Mouse (Mus musculus) layer of hippocampus, postnatal 14 days (tissue): ENCODE data around the gene Fcer1g. TPM values are rescaled to one million over a fixed set of nuclear protein-coding genes. Genes with fewer than 3 reads are reported as not detected.
A peak's percentile ranks its signal among the peaks of the same experiment; 100 is the strongest.

Experiments
- DNase-seq, 2 experiments: peaks; one replicate each; pipeline ENCODE4 v3.0.0; 2021 to 2022; ENCODE audit warnings: low spot score in 2 of 2, mixed read lengths in 1 of 2
- long read RNA-seq, 2 experiments: library from polyadenylated mRNA; stranded (forward); transcript quantifications; one replicate each; pipeline ENCODE4 v2.0.0; 2021
- total RNA-seq, 2 experiments: library from RNA; stranded (reverse); gene quantifications; 2 replicates each; pipeline ENCODE4 v1.2.3; 2021

The Fcer1g gene
- total RNA-seq = 10 to 100 TPM; 14.4 to 14.6 TPM
- long read RNA-seq, experiment 1, partial matches to known transcripts = 0 of 2 reads
- long read RNA-seq, experiment 1, other reads (novel, unspliced or antisense) = 0 of 2 reads
- long read RNA-seq, experiment 2, transcript Fcer1g-201 (5 exons, 674 nt) = major isoform, 14 of 15 reads
- long read RNA-seq, experiment 2, partial matches to known transcripts = 0 of 15 reads
- long read RNA-seq, experiment 2, other reads (novel, unspliced or antisense) = 1 of 15 reads

DNA sequence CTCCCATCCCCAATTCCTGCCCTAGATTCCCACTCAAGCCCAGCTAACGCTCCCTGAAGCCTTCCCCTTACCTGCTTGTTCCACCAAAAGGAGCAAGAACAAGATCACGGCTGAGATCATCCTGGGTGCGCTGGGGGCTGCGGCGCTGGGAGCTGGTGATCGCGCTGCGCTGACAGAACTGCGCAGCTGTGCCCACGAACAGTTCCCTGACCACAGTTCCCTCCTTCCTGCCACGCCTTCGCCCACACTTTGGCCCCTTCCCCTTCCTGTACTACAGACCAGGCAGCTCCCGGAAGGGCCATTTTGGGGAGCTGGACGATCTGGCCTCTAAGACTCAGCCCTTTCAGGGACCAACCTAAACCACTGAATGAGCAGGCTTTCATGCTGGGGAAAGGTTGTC is at the start of gene Fcer1g:
Gene Fcer1g, minus strand, starts transcription at position 240 of the 400 bp plus-strand sequence.
- no peak for DNase-seq

DNA sequence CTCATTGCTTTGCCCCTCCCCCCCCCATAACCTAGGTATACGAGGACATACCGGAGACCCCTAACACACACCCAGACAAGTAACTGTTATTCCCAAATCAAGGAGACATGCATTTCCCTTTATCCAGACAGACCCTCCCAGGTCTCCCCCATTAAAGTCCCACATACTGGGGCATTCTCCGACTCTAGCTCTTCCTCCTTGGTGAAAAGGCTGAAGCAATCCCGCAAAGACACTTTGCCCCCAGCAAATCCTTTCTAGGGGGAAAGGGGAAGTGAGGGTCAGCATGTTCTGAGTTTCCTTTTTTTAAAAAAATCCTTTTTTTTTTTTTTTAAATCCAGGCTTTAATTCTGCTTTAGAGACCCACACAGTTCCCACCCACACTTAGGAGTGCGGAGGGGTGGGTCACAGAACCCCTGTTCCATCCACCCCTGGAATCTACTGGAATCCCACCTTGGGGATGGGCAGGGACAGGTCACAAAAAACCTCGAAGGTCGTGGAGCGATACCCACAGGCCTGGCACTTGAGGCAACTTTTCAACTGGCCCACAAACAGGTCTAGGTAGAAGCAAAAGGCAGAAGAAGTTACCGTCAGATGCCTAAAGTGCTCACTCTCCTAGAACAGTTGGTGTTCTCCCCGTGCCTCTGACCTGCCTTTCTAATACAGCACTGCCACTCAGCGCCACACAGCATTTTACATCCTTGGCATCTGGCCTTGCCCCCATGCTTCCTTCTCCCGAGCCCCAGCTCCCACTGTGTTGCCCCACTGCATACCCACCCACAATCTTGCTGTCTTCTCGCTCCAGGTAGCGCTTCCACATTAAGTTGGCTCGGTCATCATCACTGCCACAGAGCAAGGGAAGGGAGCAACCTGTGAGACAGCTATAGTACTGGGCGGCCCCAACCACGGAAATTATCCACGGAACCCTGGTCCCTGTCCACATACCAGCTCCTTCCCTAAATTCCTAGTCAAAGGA is 49.3 kb upstream of the Fcer1g start:
- DNase-seq = no peak

DNA sequence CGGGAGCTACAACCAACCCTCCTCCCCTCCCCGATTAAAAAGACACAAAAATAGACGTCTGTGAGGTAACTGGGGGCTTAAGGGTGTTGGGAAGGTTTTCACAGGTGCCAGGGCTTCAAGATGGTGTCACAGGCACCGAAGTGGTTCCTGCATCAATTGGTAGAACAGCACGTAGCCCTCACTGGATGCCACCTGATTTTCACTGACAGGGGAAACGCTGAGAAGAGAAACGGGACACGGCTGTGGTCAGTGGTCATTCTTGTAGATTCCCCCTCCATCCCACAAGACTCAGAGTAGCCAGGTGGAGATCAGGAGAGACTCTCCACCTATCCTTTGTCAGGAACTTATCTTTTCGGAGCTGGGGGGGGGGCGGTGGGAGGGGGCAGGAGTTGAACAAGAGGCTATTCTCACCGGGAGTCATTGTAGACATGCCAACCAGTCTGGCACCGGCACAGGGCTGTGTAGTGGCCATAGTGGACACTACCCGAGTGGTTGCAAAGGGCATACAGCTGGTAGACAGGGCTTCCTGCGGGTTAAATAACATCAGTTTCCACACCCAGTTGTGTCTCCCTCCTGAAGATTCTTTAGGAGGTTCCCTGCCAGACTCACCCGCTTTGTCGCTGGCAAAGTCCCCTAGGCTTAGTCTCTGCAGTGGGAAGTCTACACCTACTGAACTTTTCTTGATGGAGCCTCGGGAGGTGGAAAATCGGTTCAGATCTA is 48.1 kb upstream of the Fcer1g start:
- DNase-seq = no peak

DNA sequence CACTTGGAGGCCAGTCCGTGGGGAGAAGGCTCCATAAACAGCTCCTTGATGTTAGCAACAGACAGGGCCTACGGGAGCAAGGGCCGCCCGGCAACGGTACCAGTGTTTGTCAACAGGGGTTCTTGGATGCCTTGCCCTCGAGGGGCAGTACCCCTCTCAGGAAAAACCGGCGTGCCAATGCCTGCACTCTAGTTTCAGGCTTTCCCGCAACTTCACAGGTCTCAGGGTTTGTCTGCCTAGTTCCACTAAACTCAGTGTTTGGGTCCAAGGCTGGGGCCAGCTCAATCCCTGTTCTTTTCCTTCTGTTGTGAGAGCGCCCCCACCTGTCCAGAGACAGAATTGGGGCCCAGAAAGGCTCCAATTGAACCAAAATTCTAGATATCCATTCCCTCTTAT is 47.4 kb upstream of the Fcer1g start:
- DNase-seq = peak; percentile 83 to 85

DNA sequence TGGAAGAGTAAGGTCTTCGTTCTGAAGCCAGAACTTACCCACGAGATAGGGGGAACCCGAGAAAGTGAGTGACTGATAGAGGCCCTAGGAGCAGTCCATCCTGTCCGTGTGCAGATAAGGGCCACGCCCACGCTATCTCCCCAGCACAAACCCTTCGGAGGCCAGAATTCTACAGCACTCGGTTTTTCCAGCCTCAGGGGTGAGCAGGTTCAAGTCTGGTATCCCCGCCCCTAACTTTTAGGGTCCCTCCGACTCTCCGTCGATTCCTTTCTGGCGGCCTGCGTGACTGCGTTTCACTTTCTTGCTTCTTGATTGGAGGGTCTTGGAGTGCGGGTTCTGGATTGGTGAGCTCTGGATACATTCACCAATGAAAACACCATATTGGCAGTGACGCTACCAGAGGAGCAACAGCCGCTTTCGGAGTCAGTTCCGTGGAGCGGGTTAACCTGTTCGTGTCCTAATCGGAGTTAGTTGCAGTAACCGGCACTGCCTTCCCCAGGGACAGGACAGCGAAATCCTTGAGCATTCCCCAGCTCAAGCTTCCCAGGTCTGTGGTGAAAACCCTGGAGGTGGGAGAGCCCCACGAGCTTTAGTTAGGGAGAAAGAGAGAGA is 46.9 kb upstream of the Fcer1g start, which contains the start of gene Ppox:
Gene Ppox, minus strand, starts transcription at position 271 of the 612 bp plus-strand sequence.
- peak; percentile 91 to 98 for DNase-seq

DNA sequence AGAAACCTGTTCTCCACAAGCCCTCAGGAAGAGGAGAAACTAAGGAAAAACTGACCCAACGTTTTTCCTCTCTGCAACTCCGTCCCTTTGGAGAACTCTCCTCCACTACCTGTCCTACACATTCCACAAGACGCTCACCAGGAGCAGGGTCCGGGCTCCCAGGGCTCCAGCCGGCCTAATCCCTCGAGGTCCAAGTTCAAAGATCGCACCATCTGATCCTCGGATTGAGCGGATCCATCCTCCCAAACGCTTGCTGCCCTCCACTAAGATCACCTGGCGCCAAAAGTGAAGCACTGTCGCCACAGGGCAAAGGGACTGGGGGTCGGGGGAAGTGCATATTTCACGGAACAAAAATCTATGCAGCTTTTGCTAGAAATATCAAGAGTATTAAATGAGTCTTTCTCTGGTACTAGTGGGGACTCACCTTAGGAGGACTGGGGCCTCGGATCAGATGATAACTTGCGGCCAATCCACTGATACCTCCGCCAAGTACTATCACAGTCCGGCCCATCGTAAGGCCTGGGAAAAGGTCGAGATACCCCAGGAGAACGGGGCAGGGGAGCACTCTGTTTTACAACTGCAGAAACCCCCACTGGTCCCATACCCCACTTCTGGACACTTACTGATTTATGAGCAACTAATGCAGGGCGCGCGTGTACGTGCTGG is 46.2 kb upstream of the Fcer1g start:
- no peak for DNase-seq

DNA sequence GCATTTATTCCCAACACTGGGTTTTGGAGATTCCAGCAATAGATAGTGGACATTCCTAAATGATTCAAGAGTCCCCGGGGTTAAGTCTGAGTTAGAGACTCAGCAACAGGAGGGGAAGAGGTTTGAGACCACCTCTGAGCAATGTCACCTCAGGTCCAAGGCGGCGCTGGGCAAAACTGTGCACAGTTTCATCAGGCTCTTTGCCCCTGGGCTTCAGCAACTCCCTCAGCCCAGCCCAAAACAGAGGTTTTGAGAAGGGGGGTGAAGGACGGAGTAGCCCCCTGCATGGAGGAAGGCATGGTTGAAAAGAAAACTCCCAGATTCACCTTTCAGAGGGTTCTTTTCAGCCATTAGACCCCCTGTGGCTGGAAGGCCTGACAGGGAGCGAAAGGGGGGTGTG is 45.6 kb upstream of the Fcer1g start:
- no peak for DNase-seq

DNA sequence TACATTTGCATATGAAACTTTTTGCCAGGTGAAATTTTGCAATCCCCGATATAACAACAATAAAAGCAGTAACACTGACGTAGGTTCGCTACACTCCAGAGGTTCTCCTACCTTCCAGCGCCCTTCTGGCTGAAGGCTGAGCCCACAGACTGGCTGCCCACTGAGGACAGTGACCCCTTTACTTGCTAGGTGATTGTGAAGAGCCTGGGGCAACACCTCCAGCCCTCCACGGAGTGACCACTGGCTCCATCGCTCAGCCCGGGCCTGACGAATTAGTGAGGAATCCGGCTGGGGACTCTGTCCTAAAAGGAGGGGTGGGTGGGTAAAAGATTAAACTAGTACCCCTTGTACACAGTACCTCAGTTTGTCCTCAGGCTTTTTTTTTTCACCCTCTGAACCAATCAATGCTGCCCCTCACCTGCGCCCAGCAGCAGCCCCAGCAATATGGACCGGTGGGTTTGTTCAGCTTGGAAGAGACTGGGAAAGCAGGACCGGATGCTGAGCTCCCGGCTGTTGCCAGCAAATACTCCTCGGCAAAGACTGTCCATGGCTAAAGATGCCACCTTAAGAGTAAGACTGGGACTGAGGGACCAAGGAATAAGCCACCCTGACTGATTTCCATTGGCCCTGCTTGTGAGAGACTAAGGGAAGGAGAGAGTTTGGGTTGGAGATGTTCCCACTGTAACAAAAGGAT is 45.0 kb upstream of the Fcer1g start:
- no peak for DNase-seq

DNA sequence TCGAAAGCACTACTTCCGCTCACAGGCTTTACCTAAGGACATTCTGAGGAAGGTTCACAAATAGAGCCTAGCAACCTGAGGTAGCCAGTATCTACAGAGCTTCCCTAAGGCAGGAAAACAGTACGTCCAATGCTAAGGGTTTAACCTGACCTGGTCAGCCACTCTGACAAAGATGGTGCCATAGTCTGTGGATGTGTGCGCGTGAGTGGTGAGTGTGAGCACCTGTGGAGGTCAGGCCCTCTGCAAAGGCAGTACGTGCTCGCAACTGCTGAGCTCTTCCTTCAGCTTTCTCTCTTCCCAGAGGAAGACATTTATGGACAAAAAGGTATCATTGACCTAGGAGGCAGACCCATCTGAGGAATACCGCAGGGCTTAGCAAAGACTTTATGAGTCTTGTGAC is 44.3 kb upstream of the Fcer1g start:
- DNase-seq = no peak

DNA sequence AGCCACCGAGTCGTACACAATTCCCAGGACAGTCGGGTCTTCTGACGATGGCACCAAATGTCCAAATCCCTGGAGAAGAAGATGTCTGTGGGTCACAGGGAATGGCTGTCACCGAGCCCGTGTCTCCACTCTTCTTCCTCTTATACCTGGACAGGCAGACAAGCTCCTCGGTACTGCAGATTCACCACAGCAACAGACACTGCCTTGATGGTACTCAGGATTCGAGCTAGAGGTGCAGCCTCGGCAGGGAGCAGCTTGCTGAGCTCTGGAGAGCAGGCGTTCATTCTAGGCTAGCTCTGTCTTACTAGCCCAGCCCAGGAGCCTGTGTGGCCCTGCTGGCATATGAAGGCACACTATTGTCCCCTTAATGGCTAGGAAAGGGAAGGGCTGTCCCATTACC is 43.6 kb upstream of the Fcer1g start:
- DNase-seq = no peak

DNA sequence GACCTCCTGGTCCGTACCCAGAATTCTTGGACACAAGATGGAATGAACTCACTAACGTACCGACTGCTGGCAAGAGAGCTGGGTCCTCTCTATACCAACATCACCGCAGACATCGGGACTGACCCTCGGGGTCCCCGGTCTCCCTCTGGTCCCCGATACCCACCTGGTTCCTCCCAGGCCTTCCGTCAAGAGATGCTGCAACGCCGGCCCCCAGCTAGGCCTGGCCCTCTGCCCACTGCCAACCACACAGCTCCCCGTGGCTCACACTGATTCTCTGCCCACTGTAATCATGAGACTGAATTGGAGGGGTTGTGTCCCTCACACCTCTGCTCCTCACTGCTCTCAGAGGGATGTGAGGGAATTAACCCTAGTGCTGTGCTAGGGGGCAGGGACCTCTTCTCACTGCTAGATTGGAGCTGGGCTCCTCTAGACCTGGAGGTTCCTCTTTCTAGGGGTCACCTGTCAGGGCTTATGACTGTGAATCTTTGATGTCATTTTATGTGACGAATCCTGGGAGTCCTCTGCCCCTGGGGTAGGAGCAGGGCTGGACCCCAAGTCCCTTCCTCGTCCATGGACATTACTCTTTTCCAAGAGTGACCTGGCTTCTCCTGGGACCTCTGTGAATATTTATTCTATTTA is 42.1 kb upstream of the Fcer1g start:
- no peak for DNase-seq

DNA sequence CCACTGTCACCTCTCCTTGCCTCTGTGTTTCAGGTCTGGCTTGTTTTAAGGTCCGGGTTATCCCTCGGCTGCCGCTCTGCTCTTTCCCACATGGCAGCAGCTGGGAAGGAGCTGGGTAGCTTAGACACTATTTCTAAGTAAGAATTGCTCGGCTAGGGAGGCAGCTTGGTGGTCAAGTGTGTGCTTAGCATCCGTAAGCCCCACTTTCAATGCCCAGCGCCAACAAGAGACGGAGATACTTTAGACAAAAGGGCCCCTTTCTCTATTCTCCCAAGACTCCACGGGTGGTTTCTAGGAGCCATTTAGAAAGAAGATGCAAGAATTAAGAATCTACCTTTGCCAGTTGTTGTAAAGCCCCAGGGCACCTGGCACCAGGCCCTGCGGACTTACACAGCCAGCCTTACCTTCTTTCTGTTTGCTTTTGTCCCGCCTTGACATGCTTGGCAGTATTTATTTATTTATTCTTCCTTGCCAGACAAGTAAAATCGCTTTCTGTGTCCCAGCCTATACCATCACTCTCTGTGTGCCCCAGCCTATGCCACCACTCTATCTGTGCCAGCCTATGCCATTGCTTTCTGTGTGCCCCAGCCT is 41.1 kb upstream of the Fcer1g start:
- no peak for DNase-seq

DNA sequence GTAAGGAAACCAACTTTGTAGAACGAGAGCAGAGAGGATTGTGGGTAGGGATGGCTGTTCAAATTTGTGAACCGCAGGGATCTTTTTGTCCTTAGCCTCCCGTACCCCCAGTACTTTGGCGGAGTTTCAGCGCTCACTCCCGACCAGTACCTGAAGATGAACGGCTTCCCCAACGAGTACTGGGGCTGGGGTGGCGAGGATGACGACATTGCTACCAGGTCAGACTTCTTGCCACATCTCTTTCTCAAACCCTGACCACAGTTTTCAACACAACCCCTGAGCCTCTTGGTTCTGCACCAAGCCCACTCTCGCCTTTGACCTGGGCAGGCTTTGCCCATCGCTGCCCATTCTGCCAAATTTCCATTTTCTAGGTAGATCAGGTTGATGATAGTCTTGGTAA is 40.0 kb upstream of the Fcer1g start:
- DNase-seq = no peak

DNA sequence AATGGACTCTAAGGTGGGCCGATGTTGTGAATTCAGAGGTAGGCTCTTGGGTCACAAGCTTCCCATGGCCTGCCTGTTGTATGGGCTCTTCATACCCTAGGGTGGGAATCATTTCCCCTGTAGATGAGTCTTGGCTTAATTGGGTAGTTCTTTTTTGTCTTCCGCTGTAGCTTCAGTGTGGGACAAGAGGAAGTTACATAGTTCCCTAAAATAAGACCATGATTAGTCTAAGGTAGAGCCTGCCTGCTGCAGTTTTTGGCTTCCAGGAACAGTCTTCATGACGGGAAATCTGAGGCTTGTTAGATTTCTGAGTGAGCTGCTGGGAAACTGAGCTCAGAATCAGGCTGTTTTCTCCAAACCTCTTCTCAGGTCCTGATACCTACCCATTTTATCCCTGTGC is 37.9 kb upstream of the Fcer1g start:
- DNase-seq = no peak

DNA sequence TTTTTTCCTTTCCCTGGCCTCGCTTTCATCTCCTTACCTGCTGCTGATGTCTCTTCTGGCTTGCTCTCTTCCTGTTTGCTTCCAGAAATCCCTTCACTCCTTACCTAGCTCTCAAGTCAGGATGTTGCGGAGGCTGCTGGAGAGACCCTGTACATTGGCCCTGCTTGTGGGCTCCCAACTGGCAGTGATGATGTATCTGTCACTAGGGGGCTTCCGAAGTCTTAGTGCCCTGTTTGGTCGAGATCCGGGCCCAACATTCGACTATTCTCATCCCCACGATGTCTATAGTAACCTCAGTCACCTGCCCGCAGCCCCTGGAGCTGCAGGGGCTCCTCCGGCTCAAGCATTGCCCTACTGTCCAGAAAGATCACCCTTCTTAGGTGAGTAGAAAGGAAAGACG is 37.5 kb upstream of the Fcer1g start:
- no peak for DNase-seq

DNA sequence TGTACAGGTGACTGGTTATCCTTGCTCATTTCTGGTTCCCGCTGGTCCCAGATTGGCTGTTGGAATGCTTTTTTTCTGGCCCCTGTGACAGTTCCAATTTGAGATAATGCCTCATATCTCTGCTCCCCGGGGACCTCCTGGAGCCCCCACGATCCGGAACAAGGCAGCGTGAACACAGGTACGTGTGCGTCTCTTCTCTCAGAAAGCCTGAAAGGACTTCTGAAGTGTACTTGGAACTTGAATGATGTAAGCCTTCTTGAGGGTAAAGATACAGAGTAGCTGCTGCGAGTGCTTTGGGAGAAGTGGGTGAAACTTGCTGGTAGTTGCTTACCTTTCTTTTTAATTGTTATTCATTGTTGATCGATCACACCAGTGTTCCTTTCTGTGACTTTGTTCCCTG is 37.0 kb upstream of the Fcer1g start:
- DNase-seq = no peak

DNA sequence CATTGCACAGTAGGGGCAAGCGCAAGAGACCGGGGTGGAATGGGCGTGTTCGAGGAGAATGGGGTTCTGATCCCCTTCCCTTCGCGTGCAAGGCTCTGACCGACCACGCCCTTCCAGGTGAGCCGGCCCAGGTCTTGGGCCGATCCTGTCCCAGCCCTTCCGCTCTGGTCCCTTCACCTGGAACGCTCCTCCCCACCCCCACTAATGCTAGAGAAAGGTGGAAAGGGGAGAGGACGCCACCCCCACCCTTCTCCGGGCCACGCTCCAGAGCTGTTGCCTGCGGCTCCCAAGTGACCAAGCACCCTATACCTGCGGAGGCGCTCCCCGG is 36.4 kb upstream of the Fcer1g start:
- no peak for DNase-seq

DNA sequence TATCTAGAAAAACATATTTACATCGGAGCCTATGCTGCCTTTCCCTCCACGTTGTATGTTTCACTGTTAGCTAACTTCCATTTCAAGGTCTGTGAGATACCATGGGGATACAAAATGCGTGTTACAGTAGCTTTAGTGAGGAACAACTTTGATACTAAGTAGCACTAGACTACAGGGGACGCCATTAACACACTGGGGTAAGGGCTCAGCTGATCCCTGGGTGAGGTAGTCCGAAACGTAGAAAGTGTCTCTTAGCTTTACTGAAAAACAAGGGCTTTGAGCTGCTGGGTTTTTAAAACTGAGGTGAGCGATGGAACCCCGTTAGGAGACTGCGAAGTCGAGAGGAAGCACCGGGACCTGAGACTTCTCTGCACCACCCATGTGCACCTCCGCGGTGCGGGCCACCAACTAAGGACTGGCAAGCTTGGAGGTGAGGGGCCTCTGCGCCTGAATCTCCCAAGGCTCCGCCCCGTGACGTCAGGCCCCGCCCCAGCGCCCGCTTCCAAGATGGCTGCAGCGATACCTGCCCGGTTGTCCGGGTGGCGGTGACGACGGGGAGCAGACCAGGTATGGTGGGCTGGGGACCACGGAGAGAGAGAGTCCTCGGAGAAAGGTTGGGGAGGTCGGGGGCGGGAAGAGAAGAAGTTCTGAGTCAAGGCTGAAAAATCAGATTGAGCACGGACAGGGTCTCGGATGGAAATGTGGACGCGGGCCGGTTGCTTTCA is 35.8 kb upstream of the Fcer1g start, which contains the start of gene B4galt3:
Gene B4galt3, plus strand, starts transcription at position 481 of the 725 bp plus-strand sequence.
- DNase-seq = peak; percentile 94 to 96

DNA sequence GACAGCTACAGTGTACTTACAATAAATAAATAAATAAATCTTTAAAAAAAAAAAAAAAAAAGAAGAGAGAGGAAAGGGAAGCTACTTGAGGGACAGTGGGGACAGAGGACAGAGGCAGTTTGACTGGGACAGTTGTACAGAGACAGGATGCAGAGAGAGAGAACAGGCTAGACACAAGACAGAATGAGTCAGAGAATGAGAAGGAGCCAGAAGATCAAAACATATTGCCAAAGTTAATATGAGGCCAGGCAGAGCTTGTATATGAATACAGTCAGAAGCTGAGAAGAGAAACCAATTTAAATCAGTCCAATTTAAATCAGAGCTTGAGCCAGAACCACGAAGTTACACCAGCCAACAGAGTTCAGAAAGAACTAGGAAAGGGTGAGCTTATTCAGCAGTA is 34.2 kb upstream of the Fcer1g start:
- DNase-seq = no peak
